Mouse (Mus musculus) liver, adult 2 months (tissue): ENCODE results near the gene Kalrn. TPM values are rescaled to one million over a fixed set of nuclear protein-coding genes. Genes with fewer than 3 reads are reported as not detected.

Experiments
- DNase-seq: peaks from one replicate; pipeline ENCODE4 v3.0.0-alpha.2; 2011; ENCODE audit warnings: low read depth, low spot score; ENCODE audit errors: extremely low read depth
- H3K27ac ChIP-seq: fragments of 200-500 bp; replicated peaks from 2 replicates; pipeline ENCODE4 v1.5.1; 2012; ENCODE audit warnings: low read depth, mild to moderate bottlenecking, control low read depth, inconsistent platforms, low read length; ENCODE audit not compliant: insufficient read depth
- H3K27me3 ChIP-seq: fragments of 200-500 bp; 2 replicates; pipeline ENCODE4 v1.6.1; 2012; ENCODE audit warnings: mild to moderate bottlenecking, moderate library complexity, low read length, inconsistent platforms; ENCODE audit not compliant: control insufficient read depth, insufficient read depth
- H3K36me3 ChIP-seq: fragments of 200-500 bp; 2 replicates; pipeline ENCODE4 v1.6.1; 2012; ENCODE audit warnings: low read length, inconsistent platforms; ENCODE audit not compliant: control insufficient read depth, insufficient read depth
- H3K4me1 ChIP-seq: fragments of 200-500 bp; 2 replicates; pipeline ENCODE4 v1.6.1; 2011; ENCODE audit warnings: low read length; ENCODE audit not compliant: control insufficient read depth, insufficient read depth
- H3K4me3 ChIP-seq: fragments of 200-500 bp; 2 replicates; pipeline ENCODE4 v1.5.1; 2011; ENCODE audit warnings: low read depth, mild to moderate bottlenecking, control low read depth, low read length, moderate library complexity; ENCODE audit not compliant: insufficient read depth
- H3K79me2 ChIP-seq: fragments of 200-500 bp; 2 replicates; pipeline ENCODE4 v1.6.1; 2012; ENCODE audit warnings: inconsistent platforms, mild to moderate bottlenecking, low read length, moderate library complexity; ENCODE audit not compliant: control insufficient read depth, insufficient read depth
- H3K9ac ChIP-seq: fragments of 200-500 bp; 2 replicates; pipeline ENCODE4 v1.6.1; 2012; ENCODE audit warnings: low read depth, mild to moderate bottlenecking, control low read depth, inconsistent platforms, low read length
- CTCF ChIP-seq: fragments of 200-500 bp; IDR thresholded peaks from 2 replicates; pipeline ENCODE4 v1.5.1; 2011; ENCODE audit warnings: low read depth, low read length, control low read depth
- POLR2A ChIP-seq: fragments of 200-500 bp; IDR thresholded peaks from 2 replicates; pipeline ENCODE4 v1.6.1; 2011; ENCODE audit warnings: low read length, control low read depth; ENCODE audit not compliant: insufficient read depth; ENCODE audit errors: extremely low read depth
- WGBS: fragments of 180-500 bp; shearing (Covaris S2); methylation state at CpG from one replicate; pipeline ENCODE4 v1.1.7; 2018; 5-methylcytosine and 5-hydroxymethylcytosine counted together
- polyA plus RNA-seq: library from polyadenylated mRNA; depleted of rRNA; stranded (reverse); fragments of >200 nt; gene quantifications from 2 replicates; pipeline ENCODE4 v1.2.3, GENCODE M21; 2012
- total RNA-seq: library from RNA; depleted of rRNA; stranded (reverse); fragments of >200 nt; gene quantifications from 2 replicates; pipeline ENCODE4 v1.2.3, GENCODE M21; 2014

Kalrn gene
- total and polyA plus RNA-seq, 2 experiments: 14.0 to 34.8 TPM

GRCm38 (mm10) chr16:34321066-34321790 is 252.1 kb downstream of the Kalrn start:
- no peak for TF ChIP-seq CTCF
- TF ChIP-seq POLR2A: no peak
- H3K27me3 ChIP-seq: no peaks in the 10 kb centered on the region
- H3K79me2 ChIP-seq: no peaks in the 10 kb centered on the region
- no peak overlapping the region for H3K9ac ChIP-seq
- H3K4me1 ChIP-seq: peaks cover 27% of the 10 kb centered on the region
- WGBS: 84% methylated on average over 4 of the region's 4 CpGs
- H3K36me3 ChIP-seq: no peaks in the 10 kb centered on the region
- no peak overlapping the region for H3K27ac ChIP-seq
- H3K4me3 ChIP-seq: no peak overlapping the region
- DNase-seq: no peak

GRCm38 (mm10) chr16:34320023-34320800 is 253.1 kb downstream of the Kalrn start:
- peak; percentile 71 for DNase-seq
- 32% methylated on average over 11 of the region's 11 CpGs for WGBS
- Histone ChIP-seq H3K79me2 (no peaks in the 10 kb centered on the region), H3K27me3 (0 out of 2 replicates have a peak, but pooled peaks cover 1% of the 10 kb centered on the region), H3K27ac (no peak overlapping the region; the same call in 1 of the 2 replicates), H3K36me3 (no peaks in the 10 kb centered on the region), H3K9ac (no peak overlapping the region), H3K4me3 (no peak overlapping the region), H3K4me1 (peaks cover 18% of the 10 kb centered on the region)
- TF ChIP-seq POLR2A: no peak
- no peak for TF ChIP-seq CTCF

- Histone ChIP-seq H3K4me1 (peaks cover 11% of the 10 kb centered on the region), H3K27ac (no peak overlapping the region), H3K4me3 (no peak overlapping the region), H3K79me2 (no peaks in the 10 kb centered on the region), H3K36me3 (no peaks in the 10 kb centered on the region), H3K27me3 (0 out of 2 replicates have a peak, but pooled peaks cover 2% of the 10 kb centered on the region), H3K9ac (no peak overlapping the region)
- TF ChIP-seq POLR2A: no peak
- no peak for TF ChIP-seq CTCF
- DNase-seq: no peak
- 51% methylated on average over 3 of the region's 3 CpGs for WGBS
Measured at GRCm38 (mm10) chr16:34317110-34317509, 256.2 kb downstream of the Kalrn start.

- Histone ChIP-seq H3K36me3 (no peaks in the 10 kb centered on the region), H3K79me2 (no peaks in the 10 kb centered on the region), H3K27ac (no peak overlapping the region), H3K27me3 (0 out of 2 replicates have a peak, but pooled peaks cover 2% of the 10 kb centered on the region), H3K9ac (no peak overlapping the region), H3K4me1 (peaks cover 11% of the 10 kb centered on the region), H3K4me3 (no peak overlapping the region)
- DNase-seq: no peak
- WGBS: 94% methylated on average over 10 of the region's 10 CpGs
- TF ChIP-seq CTCF (no peak), POLR2A (no peak)
Measured at GRCm38 (mm10) chr16:34316253-34316652, 257.1 kb downstream of the Kalrn start.

GRCm38 (mm10) chr16:34314071-34314470 is 259.3 kb downstream of the Kalrn start:
- TF ChIP-seq POLR2A: no peak
- TF ChIP-seq CTCF: no peak
- no peak for DNase-seq
- 89% methylated on average over 10 of the region's 10 CpGs for WGBS
- H3K4me1 ChIP-seq: no peaks in the 10 kb centered on the region
- 0 out of 2 replicates have a peak, but pooled peaks cover 2% of the 10 kb centered on the region for H3K27me3 ChIP-seq
- no peaks in the 10 kb centered on the region for H3K79me2 ChIP-seq
- no peak overlapping the region for H3K4me3 ChIP-seq
- no peaks in the 10 kb centered on the region for H3K36me3 ChIP-seq
- H3K9ac ChIP-seq: no peak overlapping the region
- no peak overlapping the region for H3K27ac ChIP-seq
